Mouse (Mus musculus): ENCODE data around the gene Gm10283. TPM values are rescaled to one million over a fixed set of nuclear protein-coding genes. Genes with fewer than 3 reads are reported as not detected.
"Not testable (repeated sequence)": the region's sequence is repeated elsewhere in the genome, so short reads cannot be mapped to it uniquely, and the experiment has no call there.

Gene Gm10283
- not detected in 2 replicates for total RNA-seq (2015; ENCODE audit: low replicate concordance)
- total RNA-seq (2017; ENCODE audit: low replicate concordance) = not detected in 2 replicates

GRCm38 (mm10) chr8:60503098-60503497, at the start of gene Gm10283:
Gm10283 (minus strand) TSS chr8:60503198.
- ATAC-seq (replicated peaks; ENCODE audit: low FRiP score, poor library complexity, severe bottlenecking) = no peak

GRCm38 (mm10) chr8:60534945-60535344, 31.9 kb upstream of the Gm10283 start:
- ATAC-seq (replicated peaks; ENCODE audit: low FRiP score, poor library complexity, severe bottlenecking) = no peak

GRCm38 (mm10) chr8:60518286-60518685, 15.3 kb upstream of the Gm10283 start:
- no peak for ATAC-seq (replicated peaks; ENCODE audit: low FRiP score, poor library complexity, severe bottlenecking)

- ATAC-seq (replicated peaks; ENCODE audit: low FRiP score, poor library complexity, severe bottlenecking) = no peak
Observed at GRCm38 (mm10) chr8:60505653-60506521, 2.9 kb upstream of the Gm10283 start, which contains the start of gene Aadat. Aadat (plus strand) TSS chr8:60505932.

- ATAC-seq (replicated peaks; ENCODE audit: low FRiP score, poor library complexity, severe bottlenecking) = not testable (repeated sequence)
Observed at GRCm38 (mm10) chr8:60495046-60495445, 8.0 kb downstream of the Gm10283 start.

- ATAC-seq (replicated peaks; ENCODE audit: low FRiP score, poor library complexity, severe bottlenecking) = no peak
Observed at GRCm38 (mm10) chr8:60494606-60495005, 8.4 kb downstream of the Gm10283 start.

GRCm38 (mm10) chr8:60492471-60492870, 10.5 kb downstream of the Gm10283 start:
- ATAC-seq (replicated peaks; ENCODE audit: low FRiP score, poor library complexity, severe bottlenecking) = no peak

GRCm38 (mm10) chr8:60491871-60492270, 11.1 kb downstream of the Gm10283 start:
- no peak for ATAC-seq (replicated peaks; ENCODE audit: low FRiP score, poor library complexity, severe bottlenecking)

GRCm38 (mm10) chr8:60490147-60490546, 12.9 kb downstream of the Gm10283 start:
- no peak for ATAC-seq (replicated peaks; ENCODE audit: low FRiP score, poor library complexity, severe bottlenecking)

- no peak for ATAC-seq (replicated peaks; ENCODE audit: low FRiP score, poor library complexity, severe bottlenecking)
Observed at GRCm38 (mm10) chr8:60466686-60467335, 36.2 kb downstream of the Gm10283 start.

GRCm38 (mm10) chr8:60449296-60449695, 53.7 kb downstream of the Gm10283 start:
- ATAC-seq (replicated peaks; ENCODE audit: low FRiP score, poor library complexity, severe bottlenecking) = no peak

GRCm38 (mm10) chr8:60444989-60445388, 58.0 kb downstream of the Gm10283 start:
- ATAC-seq (replicated peaks; ENCODE audit: low FRiP score, poor library complexity, severe bottlenecking) = no peak

GRCm38 (mm10) chr8:60438557-60438956, 64.4 kb downstream of the Gm10283 start:
- ATAC-seq (replicated peaks; ENCODE audit: low FRiP score, poor library complexity, severe bottlenecking) = no peak

- ATAC-seq (replicated peaks; ENCODE audit: low FRiP score, poor library complexity, severe bottlenecking) = no peak
Observed at GRCm38 (mm10) chr8:60436872-60437271, 66.1 kb downstream of the Gm10283 start.

GRCm38 (mm10) chr8:60432649-60433048, 70.3 kb downstream of the Gm10283 start:
- no peak for ATAC-seq (replicated peaks; ENCODE audit: low FRiP score, poor library complexity, severe bottlenecking)

- no peak for ATAC-seq (replicated peaks; ENCODE audit: low FRiP score, poor library complexity, severe bottlenecking)
Observed at GRCm38 (mm10) chr8:60406358-60406757, 96.6 kb downstream of the Gm10283 start.

- ATAC-seq (replicated peaks; ENCODE audit: low FRiP score, poor library complexity, severe bottlenecking) = no peak
Observed at GRCm38 (mm10) chr8:60404994-60405548, 97.9 kb downstream of the Gm10283 start.

- no peak for ATAC-seq (replicated peaks; ENCODE audit: low FRiP score, poor library complexity, severe bottlenecking)
Observed at GRCm38 (mm10) chr8:60393675-60394074, 109.3 kb downstream of the Gm10283 start.

GRCm38 (mm10) chr8:60386589-60386988, 116.4 kb downstream of the Gm10283 start:
- no peak for ATAC-seq (replicated peaks; ENCODE audit: low FRiP score, poor library complexity, severe bottlenecking)
